Mouse (Mus musculus) heart, postnatal 14 days (tissue): ENCODE measurements at regions not wholly inside any gene's neighbourhood (a gene's known extent, or its start where the extent isn't known, plus 50 kb on each side); places are given as distances from the start of the nearest gene placed in this dataset.

ENCODE experiments used
- DNase-seq, 2 experiments: peaks; one replicate each; pipeline ENCODE4 v3.0.0; 2021 to 2022
- intact Hi-C: fragments of 180-260 bp; cut with DNase I; formaldehyde crosslinking; loops from one replicate; pipeline ENCODE4 v1.15.1; 2025

DNA sequence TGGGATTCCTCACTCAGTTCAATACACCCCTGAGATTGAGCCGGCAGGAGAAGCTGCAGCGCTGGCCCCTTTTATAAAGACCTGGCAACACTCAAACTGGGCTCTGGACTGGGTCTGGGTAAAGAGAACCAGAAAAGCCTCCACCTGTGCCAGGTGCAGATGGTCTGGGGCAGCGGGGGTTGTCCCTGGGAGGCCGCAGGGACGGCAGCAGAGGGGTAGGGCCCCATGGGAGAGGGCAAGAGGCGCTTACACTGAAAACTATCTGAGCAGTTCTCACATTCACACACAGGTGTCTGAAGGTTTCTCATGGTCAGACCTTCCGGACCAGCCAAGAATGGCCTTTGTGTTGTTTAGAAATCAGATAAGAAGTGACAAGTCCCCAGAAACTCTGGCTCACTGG, 356.1 kb upstream of the Prox1 start:
- intact Hi-C loops: no loop called here
- no peak for DNase-seq

DNA sequence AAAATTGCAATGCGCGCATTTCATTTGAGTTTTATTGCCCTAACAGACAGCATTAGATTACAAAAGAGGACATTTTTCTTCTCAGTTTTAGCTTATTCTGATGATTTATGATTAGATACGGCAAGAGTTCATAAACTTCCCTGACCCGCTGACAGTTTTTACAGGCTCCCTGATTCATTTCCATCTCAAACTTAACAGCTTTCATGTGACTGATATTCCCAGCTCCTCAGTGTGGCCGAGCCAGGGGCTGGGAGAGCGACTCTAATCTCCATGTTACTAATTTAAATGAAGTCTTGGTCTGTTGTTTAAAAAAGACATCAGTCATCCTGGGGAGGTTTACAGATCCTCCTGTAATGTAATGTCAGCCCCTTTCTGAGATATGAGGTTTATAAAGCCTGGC, 355.5 kb upstream of the Prox1 start:
- intact Hi-C loops: no loop called here

GRCm38 (mm10) chr1:190500106-190500505, 329.6 kb upstream of the Prox1 start:
- intact Hi-C loops: no loop called here
- DNase-seq: no peak

More for the DNA sequence above, 355.5 kb upstream of the Prox1 start:
- DNase-seq: no peak

DNA sequence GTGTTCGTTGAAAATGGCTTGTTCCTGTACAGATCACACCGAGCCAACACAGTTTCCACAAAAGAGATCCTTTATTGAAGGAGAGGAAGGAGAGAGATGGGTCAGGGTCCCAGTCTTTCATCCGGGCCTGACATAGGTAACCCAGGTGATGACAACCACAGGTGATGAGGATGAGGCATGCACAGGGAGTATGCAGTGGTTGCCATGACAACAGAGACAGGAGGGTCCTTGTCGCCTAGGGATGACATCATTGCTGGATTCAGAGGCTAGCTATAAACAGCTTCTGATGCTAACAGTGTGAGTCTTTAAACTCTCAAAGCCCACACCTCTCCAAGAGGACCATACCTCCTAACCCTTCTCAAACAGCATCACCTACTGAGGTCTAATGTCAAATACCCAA, 327.0 kb upstream of the Prox1 start:
- intact Hi-C loops: no loop called here
- DNase-seq: no peak

DNA sequence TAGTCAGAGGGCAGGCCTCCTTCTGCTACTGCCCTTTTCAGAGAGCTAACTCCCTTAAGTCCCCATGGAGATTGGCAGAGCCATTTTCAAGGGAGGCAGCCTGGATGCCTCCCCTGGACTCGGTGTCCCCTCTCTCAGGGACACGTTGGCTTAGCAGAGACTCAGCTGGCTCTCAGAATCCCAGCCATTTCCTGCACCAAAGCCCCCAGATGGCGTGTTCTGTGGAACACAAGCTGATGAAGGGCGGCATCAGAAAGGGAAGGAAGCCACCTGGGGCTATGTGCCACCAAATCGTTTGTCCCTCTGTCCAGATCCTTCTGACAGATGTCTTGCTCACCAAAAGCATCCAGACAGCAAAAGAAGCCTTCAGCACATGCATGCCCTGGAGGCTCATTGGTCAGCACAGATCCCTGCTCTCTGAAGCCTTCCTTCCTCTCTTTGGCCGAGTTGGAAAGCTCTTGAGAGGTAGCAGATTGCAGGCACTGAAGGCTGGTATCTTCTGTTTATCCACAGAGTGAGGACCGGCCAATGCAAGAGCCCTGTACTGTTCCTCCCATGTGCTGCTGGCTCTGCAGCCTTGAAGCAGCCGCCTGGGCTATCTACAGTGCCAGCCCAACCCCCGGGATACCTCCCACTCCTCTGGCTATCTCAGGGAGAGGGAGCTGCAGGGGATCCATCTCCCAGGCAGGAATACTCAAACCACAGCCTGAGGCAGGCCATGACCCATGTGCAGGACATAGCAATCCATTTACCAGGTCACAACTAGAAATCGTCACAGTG, 325.4 kb upstream of the Prox1 start:
- intact Hi-C loops: no loop called here
- DNase-seq: no peak

GRCm38 (mm10) chr1:190486551-190487104, 316.1 kb upstream of the Prox1 start:
- intact Hi-C loops: no loop called here
- no peak for DNase-seq

- intact Hi-C loops: no loop called here
These were observed 312.9 kb upstream of the Prox1 start for GRCm38 (mm10) chr1:190483366-190483765.

GRCm38 (mm10) chr1:190481071-190481470, 310.6 kb upstream of the Prox1 start:
- no peak for DNase-seq
- intact Hi-C loops: no loop called here

More at GRCm38 (mm10) chr1:190483366-190483765, 312.9 kb upstream of the Prox1 start:
- DNase-seq: no peak

DNA sequence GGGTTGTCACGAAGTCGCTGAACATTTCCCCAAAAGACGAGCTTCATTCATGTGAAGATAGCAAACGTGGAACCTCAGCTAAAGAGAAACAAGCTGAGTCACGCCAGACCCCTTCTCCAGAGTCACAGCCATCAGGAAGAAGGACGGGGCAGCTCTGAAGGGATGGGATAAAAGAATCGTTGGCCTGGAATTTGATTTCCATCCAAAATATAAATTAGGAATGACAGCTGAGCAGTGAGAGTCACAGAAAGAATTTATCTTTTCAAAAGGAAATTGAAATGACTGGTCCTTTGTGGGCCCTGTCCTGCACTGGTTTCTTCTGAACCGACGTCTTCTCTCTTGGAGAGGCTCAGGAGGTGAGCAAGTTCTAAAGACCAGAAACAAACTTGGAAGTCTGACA, 310.1 kb upstream of the Prox1 start:
- no peak for DNase-seq
- intact Hi-C loops: no loop called here

GRCm38 (mm10) chr1:190472761-190473160, 302.2 kb upstream of the Prox1 start:
- peak; percentile 11 to 24 for DNase-seq
- intact Hi-C loops: no loop called here

GRCm38 (mm10) chr1:190470336-190470735, 299.8 kb upstream of the Prox1 start:
- intact Hi-C loops: no loop called here
- no peak for DNase-seq

DNA sequence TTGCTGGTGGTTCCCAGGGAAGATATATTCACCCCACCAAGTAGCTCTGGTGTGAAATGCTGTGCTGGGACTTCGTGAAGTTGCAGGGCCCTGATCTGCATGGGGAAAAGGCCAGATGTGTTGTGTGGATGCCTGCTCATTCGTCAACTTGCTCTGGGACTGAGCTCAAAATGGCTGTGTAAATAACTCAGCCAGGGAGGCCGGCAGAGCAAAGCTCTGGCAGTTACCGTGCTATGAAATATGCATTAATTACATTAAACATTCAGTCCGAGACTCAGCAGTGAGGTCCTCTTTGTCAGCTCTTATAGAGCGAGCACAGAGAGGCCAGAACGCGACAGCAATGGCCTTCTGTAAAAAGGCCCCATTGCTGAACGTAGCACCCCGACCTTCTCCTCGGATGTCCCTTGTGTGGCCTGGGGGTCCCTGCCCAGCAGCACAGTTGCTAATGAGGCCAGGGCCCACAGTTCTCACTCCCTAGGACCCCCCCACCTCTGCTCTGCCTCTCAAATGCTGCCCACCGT, 287.1 kb upstream of the Prox1 start:
- intact Hi-C loops: no loop called here
- DNase-seq: no peak

DNA sequence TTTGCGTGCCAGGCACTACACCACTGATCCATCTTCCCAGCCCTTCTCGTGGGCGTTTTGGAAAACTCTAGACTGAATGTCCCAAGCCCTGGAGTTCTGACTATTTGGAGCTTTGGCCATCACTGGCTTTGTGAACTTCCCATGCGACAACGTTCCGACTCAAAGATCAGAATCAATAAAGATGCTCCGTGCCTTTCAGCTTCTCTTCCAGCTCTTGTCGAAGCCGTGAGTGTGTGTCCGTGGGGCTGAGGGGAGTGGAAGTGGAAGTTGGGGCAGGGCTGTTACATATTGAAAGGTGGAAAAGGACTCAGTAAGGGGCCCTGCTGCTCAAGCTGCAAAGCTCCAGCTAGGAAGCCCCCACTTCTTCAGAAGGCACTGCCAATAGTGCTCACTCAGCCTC, 283.0 kb upstream of the Prox1 start:
- no peak for DNase-seq
- intact Hi-C loops: no loop called here

GRCm38 (mm10) chr1:190452115-190452842, 281.8 kb upstream of the Prox1 start:
- no peak for DNase-seq
- intact Hi-C loops: no loop called here

DNA sequence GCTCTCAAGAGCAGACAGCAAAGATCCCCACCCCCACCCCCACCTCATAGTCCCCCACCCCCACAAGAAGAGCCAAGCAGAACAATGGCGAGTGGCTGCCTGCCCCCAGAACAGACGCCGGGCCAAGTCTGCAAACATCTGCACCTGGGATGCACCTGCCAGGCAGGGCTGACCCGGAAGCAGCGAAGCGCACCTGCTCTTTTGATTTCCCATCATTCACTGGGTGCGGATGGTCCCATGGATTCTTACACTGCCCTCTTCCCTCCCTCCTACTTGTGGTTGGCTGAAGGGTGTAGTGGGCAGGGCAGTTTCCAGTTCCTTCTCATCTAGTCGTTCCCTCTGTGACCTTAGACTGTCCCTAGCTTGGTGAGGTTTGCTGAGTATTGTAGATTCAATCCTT, 277.7 kb upstream of the Prox1 start:
- no peak for DNase-seq
- intact Hi-C loops: no loop called here

GRCm38 (mm10) chr1:190447253-190447652, 276.7 kb upstream of the Prox1 start:
- intact Hi-C loops: no loop called here
- DNase-seq: no peak

DNA sequence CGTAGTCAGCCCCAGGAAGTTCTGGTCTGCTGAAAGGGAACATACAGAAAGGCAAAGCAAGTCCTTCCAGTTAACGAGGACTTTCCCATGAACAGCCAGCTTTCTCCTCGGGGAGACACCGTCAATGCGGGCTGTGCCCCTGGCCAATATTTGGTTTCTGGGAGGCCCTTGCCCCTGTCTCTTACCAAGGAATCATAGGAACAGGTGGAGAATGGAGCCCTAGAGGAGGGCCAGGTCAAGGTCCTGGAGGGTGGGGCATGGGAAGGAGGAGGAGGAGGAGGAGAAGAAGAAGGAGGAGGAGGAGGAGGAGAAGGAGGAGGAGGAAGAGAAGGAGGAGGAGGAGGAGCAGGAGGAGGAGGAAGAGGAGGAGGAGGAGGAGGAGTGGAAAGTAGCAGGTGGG, 276.2 kb upstream of the Prox1 start:
- DNase-seq: no peak
- intact Hi-C loops: no loop called here

DNA sequence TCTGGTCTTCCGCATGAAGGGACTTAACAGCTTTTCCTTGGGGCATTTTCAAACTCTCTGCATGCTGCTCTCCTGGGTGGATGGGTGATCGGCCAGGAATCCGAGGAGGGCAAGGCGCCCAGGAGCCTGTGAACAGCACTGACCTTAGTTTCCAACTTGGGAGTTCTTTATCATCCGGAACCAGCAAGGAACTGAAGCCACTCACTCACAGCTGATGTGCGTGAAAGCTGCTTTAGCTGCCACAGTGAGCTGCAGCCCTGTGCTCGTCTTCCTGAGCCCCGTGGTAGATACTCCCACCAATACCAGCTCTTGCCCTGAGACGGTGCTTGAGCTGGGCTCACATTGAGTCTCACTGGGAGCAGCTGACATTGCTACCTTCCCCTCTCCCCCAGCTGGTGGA, 273.9 kb upstream of the Prox1 start:
- intact Hi-C loops: no loop called here
- no peak for DNase-seq

GRCm38 (mm10) chr1:190443234-190443633, 272.7 kb upstream of the Prox1 start:
- no peak for DNase-seq
- intact Hi-C loops: no loop called here

DNA sequence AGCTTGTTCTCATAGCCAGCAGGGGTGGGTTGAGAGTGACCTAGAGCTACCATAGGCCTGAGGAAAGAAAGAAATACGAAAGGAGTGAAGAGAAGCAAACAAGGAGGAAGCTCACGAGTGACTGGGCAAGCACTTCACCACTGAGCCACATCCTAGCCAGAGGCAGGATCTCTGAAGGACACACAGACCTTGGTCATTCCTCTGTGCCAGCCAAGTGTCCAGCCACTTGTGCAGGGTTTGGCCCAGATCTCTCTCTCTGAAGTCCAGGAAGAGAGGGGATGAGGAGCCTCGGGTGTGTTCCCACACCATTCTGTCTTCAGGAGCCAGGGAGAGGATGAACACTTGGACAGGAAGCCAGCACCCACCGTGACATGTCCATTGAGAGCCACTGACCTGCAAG, 271.7 kb upstream of the Prox1 start:
- intact Hi-C loops: no loop called here
- DNase-seq: peak in 1 of 2 experiments; percentile 14

GRCm38 (mm10) chr1:190438789-190439188, 268.3 kb upstream of the Prox1 start:
- intact Hi-C loops: no loop called here
- no peak for DNase-seq

- DNase-seq: no peak
- intact Hi-C loops: no loop called here
These were observed 252.4 kb upstream of the Prox1 start for GRCm38 (mm10) chr1:190422874-190423273.
